Mouse (Mus musculus) midbrain, embryonic 16.5 days (tissue): ENCODE measurements around the gene Naa38. TPM values are rescaled to one million over a fixed set of nuclear protein-coding genes. Genes with fewer than 3 reads are reported as not detected.
"Not testable (repeated sequence)": the region's sequence is repeated elsewhere in the genome, so short reads cannot be mapped to it uniquely, and the experiment has no call there.

ENCODE experiments used
- ATAC-seq: fragments of 200-750 bp; cut with Nextera tagmentation; 2 replicates; pipeline ENCODE4 v1.8.0; 2017; ENCODE audit warnings: moderate TSS enrichment
- H3K27ac ChIP-seq: fragments of 300-500 bp; sonication (generic); 2 replicates; pipeline ENCODE4 v1.5.1; 2014; ENCODE audit warnings: mild to moderate bottlenecking, low read length, mixed read lengths
- H3K27me3 ChIP-seq: fragments of 300-500 bp; sonication (generic); 2 replicates; pipeline ENCODE4 v1.6.1; 2014; ENCODE audit warnings: low read depth, low read length, mixed read lengths; ENCODE audit not compliant: control insufficient read depth, insufficient read depth
- H3K36me3 ChIP-seq: fragments of 300-500 bp; sonication (generic); 2 replicates; pipeline ENCODE4 v1.6.1; 2014; ENCODE audit warnings: mild to moderate bottlenecking, low read length, moderate library complexity, mixed read lengths; ENCODE audit not compliant: control insufficient read depth, insufficient read depth
- H3K4me1 ChIP-seq: fragments of 300-500 bp; sonication (generic); 2 replicates; pipeline ENCODE4 v1.6.1; 2014; ENCODE audit warnings: mild to moderate bottlenecking, low read length, mixed read lengths; ENCODE audit not compliant: control insufficient read depth, insufficient read depth
- H3K4me2 ChIP-seq: fragments of 300-500 bp; sonication (generic); 2 replicates; pipeline ENCODE4 v1.6.1; 2014; ENCODE audit warnings: mild to moderate bottlenecking, low read length, mixed read lengths
- H3K4me3 ChIP-seq: fragments of 300-500 bp; sonication (generic); 2 replicates; pipeline ENCODE4 v1.5.1; 2014; ENCODE audit warnings: low read depth, mild to moderate bottlenecking, low read length, moderate library complexity, mixed read lengths
- H3K9ac ChIP-seq: fragments of 300-500 bp; sonication (generic); 2 replicates; pipeline ENCODE4 v1.6.1; 2014; ENCODE audit warnings: low read depth, low read length, mixed read lengths
- H3K9me3 ChIP-seq: fragments of 300-500 bp; sonication (generic); replicated peaks from 2 replicates; pipeline ENCODE4 v1.6.1; 2014; ENCODE audit warnings: mild to moderate bottlenecking, low read length, mixed read lengths; ENCODE audit not compliant: control insufficient read depth, poor library complexity, severe bottlenecking
- WGBS: fragments of 180-500 bp; shearing (Covaris S2); extraction: QIAGEN DNeasy Blood & Tissue Kit; methylation state at CpG from one replicate; pipeline ENCODE4 v1.1.7; 2014; 5-methylcytosine and 5-hydroxymethylcytosine counted together
- polyA plus RNA-seq: library from polyadenylated mRNA; unstranded; fragments of >200 nt; fragmentation: Nextera tagmentation; extraction: Ambion mirVana; gene quantifications from 2 replicates; pipeline ENCODE4 v1.2.1, GENCODE M21; 2015

Naa38 gene
- polyA plus RNA-seq, 1 experiment from 2014 or later: 89.6 TPM

DNA sequence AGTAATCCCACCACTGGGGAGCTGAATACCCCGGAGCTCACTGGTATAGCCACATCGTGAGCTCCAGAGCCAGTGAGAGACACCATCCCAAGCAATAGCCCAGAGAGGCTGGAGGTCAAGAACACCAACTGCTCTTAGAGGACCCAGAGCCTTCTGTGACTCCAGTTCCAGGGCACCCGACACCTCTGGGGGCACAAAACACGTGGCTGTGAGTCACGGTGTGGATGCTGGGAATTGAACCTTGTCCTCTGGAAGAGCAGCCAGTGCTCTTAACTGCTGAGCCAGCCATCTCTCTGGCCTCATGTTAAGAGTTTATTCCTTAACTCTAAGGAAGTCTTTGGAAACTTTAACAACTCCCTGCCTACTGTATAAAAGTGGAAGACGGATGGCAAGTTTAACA lies 10.3 kb upstream of the Naa38 start:
- no peak for ATAC-seq
- WGBS: 85% methylated on average over 6 of the region's 6 CpGs

DNA sequence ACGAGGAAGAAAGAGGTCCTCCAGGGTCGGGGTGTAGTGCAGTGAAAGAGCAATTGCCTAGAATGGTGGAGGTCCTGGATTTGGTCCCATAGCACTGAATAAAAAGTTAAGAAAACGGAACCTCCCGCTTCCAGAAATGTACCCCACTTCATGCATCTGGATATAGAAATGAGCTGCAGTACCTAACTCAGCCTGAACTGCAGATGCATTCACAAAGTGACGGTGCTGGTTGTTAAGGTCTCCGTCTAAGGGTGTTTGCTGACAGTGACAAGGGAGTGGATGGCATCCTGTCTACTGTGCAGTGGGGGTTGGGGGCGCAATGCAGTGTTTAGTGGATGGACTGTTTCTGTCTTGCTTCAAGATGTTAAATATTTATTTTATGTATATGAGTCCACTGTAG lies 8.5 kb upstream of the Naa38 start:
- H3K9ac ChIP-seq: no peak overlapping the region
- no peaks in the 10 kb centered on the region for H3K9me3 ChIP-seq
- no peaks in the 10 kb centered on the region for H3K36me3 ChIP-seq
- no peak overlapping the region for H3K4me2 ChIP-seq
- H3K4me1 ChIP-seq: no peaks in the 10 kb centered on the region
- no peak overlapping the region for H3K4me3 ChIP-seq
- H3K27ac ChIP-seq: no peak overlapping the region
- no peaks in the 10 kb centered on the region for H3K27me3 ChIP-seq
- WGBS: 79% methylated on average over 7 of the region's 7 CpGs
- no peak for ATAC-seq

More for the DNA sequence above, 10.3 kb upstream of the Naa38 start:
- Histone ChIP-seq H3K27ac (no peak overlapping the region), H3K4me2 (no peak overlapping the region), H3K36me3 (no peaks in the 10 kb centered on the region), H3K9ac (no peak overlapping the region), H3K9me3 (no peaks in the 10 kb centered on the region), H3K4me1 (no peaks in the 10 kb centered on the region), H3K4me3 (no peak overlapping the region), H3K27me3 (no peaks in the 10 kb centered on the region)

DNA sequence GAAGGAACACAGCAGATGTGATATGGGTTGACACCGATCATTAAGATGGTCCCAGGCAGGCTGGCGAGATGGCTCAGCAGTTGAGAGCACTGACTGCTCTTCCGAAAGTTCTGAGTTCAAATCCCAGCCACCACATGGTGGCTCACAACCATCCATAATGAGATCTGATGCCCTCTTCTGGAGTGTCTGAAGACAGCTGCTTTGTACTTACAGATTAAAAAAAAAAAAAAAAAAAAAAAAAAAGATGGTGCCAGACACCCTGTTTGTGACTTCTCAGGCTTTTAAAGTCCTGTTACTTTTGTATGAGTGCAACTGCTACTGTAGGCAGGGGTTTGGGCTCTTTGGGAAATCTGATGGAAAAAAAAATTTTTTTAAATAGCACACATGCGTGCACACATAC lies 6.6 kb upstream of the Naa38 start:
- Histone ChIP-seq H3K4me2 (no peak overlapping the region), H3K4me3 (no peak overlapping the region)
- ATAC-seq: no peak

DNA sequence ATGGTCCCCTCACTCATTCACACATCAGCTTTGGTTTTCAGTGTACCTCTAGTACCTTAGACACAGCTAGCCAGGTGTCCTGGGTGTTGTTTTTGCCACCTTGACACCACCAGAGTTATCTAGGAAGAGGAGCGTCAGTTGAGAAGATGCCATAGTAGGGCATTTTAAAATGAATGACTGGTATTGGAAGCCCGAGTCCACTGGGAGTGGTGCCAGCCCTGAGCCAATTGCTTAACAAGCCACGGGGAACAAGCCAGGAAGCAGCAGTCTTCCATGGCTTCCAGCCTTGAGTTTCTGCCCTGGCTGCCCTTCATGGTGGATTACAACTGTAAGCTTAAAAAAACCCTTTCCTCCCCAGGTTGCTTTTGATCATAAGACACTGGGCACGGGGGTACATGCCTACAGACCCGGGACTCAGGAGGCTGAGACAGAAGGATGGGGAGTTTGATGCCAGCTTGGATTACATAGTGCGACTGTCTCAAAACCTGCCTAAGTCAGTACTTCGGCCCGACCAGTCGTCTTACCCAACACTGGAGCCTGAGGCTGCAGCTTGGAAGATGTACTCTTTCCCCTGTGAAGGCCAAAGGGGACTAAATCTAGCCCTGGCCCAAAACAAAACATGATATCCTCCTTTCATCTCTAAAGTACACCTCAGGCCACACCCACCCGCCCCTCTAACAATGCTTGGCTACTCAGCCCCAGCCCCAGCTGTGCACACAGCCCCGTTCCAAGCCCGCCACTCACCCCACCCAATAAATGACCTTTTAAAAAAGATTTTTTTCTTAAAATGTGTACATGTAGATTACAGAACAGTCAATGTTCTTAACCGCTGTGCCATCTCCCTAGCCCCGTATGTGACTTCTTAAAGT lies 5.5 kb upstream of the Naa38 start:
- WGBS: 61% methylated on average over 14 of the region's 14 CpGs
- Histone ChIP-seq H3K36me3 (no peaks in the 10 kb centered on the region), H3K9me3 (no peaks in the 10 kb centered on the region), H3K4me1 (peaks cover 5% of the 10 kb centered on the region), H3K9ac (no peak overlapping the region), H3K27ac (no peak overlapping the region), H3K4me2 (no peak overlapping the region), H3K27me3 (no peaks in the 10 kb centered on the region), H3K4me3 (no peak overlapping the region)
- no peak for ATAC-seq

More for the DNA sequence above, 6.6 kb upstream of the Naa38 start:
- WGBS: 98% methylated on average over 4 of the region's 4 CpGs
- Histone ChIP-seq H3K4me1 (no peaks in the 10 kb centered on the region), H3K27me3 (no peaks in the 10 kb centered on the region), H3K9me3 (no peaks in the 10 kb centered on the region), H3K9ac (no peak overlapping the region), H3K36me3 (no peaks in the 10 kb centered on the region), H3K27ac (no peak overlapping the region)

DNA sequence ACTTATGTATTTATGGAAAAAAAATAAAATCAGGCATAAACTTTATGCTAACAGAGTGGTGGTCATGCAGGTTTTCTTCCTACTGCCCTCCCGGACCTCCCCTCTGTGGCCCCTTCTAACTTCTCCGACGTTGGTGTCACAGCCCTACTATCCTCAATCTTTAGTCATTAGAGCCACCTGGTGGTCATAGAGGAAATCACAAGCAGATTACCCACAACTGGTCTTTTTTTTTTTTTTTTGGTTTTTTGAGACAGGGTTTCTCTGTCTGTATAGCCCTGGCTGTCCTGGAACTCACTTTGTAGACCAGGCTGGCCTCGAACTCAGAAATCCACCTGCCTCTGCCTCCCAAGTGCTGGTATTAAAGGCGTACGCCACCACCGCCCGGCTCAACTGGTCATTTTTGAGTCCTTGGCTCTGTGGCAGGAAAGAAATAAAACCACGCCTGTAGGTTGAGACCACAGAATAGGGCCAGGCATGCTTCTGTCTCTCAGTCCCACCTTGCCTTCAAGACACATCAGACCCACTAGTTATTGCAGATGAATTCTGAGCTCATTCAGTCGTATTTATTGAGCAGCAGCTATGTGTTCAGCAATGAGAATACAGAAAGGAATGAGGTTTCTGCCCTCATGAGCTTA lies 4.8 kb upstream of the Naa38 start:
- H3K9me3 ChIP-seq: no peaks in the 10 kb centered on the region
- H3K36me3 ChIP-seq: no peaks in the 10 kb centered on the region
- no peak overlapping the region for H3K27ac ChIP-seq
- H3K4me3 ChIP-seq: no peak overlapping the region
- H3K9ac ChIP-seq: no peak overlapping the region
- H3K4me2 ChIP-seq: no peak overlapping the region
- peaks cover 5% of the 10 kb centered on the region for H3K4me1 ChIP-seq
- ATAC-seq: no peak
- no peaks in the 10 kb centered on the region for H3K27me3 ChIP-seq
- WGBS: 51% methylated on average over 10 of the region's 10 CpGs

DNA sequence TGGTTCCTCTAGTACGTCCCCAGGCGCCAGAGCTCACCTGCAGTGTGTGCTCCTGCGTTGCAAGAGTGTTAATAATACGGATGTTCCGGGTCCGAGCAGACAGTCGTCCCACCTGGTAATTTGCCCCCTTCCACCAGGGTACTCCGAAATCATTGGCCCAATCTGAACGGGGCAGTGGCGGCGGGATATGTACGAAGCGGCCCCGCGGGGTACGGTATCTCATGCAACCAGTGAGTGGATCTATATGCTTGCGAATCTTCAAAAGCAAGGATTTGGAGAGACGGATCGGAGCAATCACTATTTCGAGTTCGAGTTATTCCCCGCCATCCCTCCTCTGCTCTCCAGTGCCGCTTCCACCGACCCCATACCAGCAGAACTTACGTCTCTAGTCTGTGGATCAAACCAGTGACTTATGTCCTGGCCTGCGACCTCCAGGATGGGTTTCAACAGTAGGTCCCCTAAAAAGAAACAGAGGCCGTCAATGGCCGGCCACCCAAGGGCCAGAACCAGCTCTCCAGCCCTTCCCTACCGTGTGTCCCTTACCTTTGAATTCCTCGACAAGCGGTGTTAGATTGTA lies 608 bp upstream of the Naa38 start:
- Histone ChIP-seq H3K4me3 (peak overlapping the region; percentile 74), H3K27ac (peak overlapping the region; percentile 99), H3K4me2 (peak overlapping the region; percentile 81), H3K9ac (peak overlapping the region; percentile 59), H3K4me1 (peaks cover 11% of the 10 kb centered on the region)
- not testable (repeated sequence) for H3K9me3 ChIP-seq, H3K27me3 ChIP-seq, H3K36me3 ChIP-seq
- 1% methylated on average over 31 of the region's 31 CpGs for WGBS
- ATAC-seq: peak; percentile 26

DNA sequence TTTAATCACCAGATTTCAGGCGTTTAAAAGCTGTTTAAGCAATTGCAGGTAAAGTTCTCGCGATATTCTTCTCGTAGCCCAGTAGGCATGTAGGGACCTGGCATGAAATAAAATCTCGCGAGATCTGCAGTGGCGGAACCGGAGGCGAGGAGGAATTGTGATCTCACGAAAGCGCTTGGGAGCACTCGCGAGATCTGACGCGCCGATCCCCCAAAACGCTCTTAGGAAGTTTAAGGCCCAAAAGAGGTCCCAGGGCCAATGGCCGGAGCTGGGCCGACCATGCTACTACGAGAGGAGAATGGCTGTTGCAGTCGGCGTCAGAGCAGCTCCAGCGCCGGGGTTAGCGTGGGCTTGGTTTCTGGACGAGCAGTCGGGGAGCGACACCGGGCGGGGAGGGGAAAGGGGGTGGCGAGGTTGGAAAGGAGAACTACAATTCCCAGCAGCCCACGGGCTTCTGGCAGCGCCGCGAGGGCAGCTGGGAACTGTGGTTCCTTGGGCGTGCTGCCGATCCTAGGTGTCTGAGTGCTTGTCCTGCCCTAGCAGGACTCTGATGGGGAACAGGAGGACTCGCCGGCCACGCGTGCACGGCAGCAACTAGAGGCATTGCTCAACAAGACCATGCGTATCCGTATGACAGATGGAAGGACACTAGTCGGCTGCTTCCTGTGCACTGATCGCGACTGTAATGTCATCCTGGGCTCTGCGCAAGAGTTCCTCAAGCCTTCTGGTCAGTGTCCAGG lies 517 bp downstream of the Naa38 start:
- peak overlapping the region; percentile 77 for H3K9ac ChIP-seq
- peak; percentile 92 for ATAC-seq
- H3K4me2 ChIP-seq: peak overlapping the region; percentile 81
- peak overlapping the region; percentile 74 for H3K4me3 ChIP-seq
- H3K27me3 ChIP-seq: no peaks in the 10 kb centered on the region
- H3K36me3 ChIP-seq: peaks cover 11% of the 10 kb centered on the region
- peaks cover 11% of the 10 kb centered on the region for H3K4me1 ChIP-seq
- under 1% methylated on average over 43 of the region's 48 CpGs for WGBS
- H3K9me3 ChIP-seq: no peaks in the 10 kb centered on the region
- H3K27ac ChIP-seq: peak overlapping the region; percentile 99

DNA sequence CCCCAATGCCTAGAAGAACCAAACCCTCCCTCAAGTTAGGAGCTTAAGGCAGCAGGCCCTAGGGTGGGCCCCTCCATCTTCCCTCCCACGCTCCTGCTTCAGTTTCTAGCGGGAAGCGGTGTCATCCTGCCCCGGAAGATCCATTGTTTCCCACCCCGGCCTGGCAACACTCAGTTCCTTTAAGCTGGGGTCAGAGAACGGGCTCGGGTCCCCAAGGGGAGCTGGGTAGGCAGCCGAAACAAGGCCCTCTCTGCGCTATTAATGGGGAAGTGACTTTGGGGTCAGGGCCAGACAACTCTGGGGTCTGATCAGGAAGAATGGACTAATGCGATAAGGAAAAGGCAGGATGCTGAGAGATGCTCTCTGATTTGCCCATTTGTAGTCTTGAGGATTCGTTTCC lies 1.5 kb downstream of the Naa38 start:
- Histone ChIP-seq H3K27ac (no peak overlapping the region), H3K9me3 (no peaks in the 10 kb centered on the region), H3K36me3 (peaks cover 14% of the 10 kb centered on the region), H3K4me3 (no peak overlapping the region), H3K9ac (peak overlapping the region; percentile 77; the same call in 1 of the 2 replicates), H3K4me1 (peaks cover 11% of the 10 kb centered on the region), H3K27me3 (no peaks in the 10 kb centered on the region), H3K4me2 (peak overlapping the region; percentile 77)
- no peak for ATAC-seq
- 24% methylated on average over 11 of the region's 11 CpGs for WGBS
